Mouse (Mus musculus) hematopoietic stem cell, adult 5-6 weeks (primary cell): ENCODE measurements around the gene Ppie. TPM values are rescaled to one million over a fixed set of nuclear protein-coding genes. Genes with fewer than 3 reads are reported as not detected.

Source experiments
- ATAC-seq, 2 experiments: fragments of 125-278 bp in 1 of 2; replicated peaks in 1 of 2; 2 replicates each; pipeline ENCODE4 v1.8.0; 2016 to 2017; ENCODE audit warnings: inconsistent platforms in 2 of 2, mild to moderate bottlenecking in 2 of 2, moderate number of reproducible peaks in 2 of 2, low read depth in 1 of 2, moderate TSS enrichment in 1 of 2; ENCODE audit not compliant: low FRiP score in 2 of 2, poor library complexity in 2 of 2, severe bottlenecking in 2 of 2, insufficient read depth in 1 of 2, low TSS enrichment in 1 of 2
- total RNA-seq: library from RNA; stranded (forward); fragments of 172-1452, 232-1000 nt; gene quantifications from 2 replicates; pipeline ENCODE4 v1.2.3, GENCODE M21; 2017

The Ppie gene
- total RNA-seq, 1 experiment from 2014 or later = 91.0 TPM

DNA sequence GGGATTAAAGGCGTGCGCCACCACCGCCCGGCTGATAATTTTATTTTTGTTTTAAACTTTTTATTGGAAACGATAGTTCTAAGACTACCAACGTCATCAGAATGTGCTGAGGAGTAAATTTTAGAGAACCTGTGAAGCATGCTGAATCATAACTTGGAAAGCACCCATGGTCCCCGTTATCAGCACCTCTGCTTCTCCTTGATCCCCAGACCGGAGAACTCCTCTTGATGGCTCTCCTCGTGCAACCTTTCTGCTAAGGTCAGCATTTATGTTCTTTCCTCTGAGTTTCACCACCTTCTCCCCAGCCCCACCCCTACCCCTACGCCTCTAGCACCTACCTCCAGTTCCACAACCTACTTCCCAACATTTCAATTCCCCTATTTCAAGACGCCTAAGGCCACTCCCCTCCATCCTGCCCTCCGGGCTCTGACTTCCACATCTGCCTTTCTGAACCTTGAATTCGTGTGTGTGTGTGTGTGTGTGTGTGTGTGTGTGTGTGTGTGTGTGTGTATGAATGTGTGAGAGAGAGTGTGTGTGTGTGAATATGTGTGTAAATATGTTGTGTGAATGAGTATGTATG is 56.3 kb downstream of the Ppie start:
- ATAC-seq = no peak

DNA sequence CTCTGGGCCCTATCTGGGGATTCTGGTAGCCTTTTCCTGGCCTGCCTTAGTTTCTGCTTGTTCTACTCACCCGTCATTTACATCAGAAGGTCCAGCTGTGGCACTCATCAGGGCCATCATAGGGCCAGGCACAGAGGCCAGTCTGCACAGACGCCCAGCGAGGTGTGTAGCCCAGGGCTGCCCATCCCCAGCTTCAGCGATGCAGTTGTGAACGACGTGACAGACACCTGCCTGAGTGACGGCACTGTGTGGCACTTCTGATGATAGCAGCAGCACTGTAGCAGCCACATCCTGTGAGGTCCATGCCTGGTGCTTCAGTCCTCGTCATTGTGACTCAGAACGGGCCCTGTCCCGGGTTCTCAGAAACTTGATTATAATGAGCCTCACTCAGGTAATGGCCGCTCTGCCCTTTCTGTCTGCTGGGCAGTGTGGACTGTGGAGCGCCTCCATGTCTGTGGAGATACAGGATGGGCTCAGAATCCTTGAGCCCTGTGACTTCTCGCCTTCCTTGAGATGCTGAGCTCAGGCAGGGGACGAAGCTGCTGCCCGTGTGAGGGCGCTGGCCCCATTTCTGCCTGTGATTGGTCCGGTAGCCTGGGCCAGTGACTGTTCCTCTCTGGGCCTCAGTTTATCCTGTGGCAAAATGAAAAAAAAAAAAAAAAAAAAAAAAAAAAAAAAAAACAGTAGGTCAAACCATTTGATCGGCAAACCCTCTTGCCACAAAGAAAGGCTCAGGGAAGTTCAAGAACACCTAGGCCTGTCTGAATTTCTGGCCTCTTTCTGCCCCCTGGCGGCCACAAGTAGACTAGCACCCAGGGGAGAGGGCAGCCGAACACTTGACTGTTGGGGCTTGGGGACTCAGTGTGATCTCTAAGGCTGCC is 57.2 kb downstream of the Ppie start:
- peak; percentile 76 to 81; a peak in 3 of 4 replicates for ATAC-seq

GRCm38 (mm10) chr4:123080791-123081190 is 59.0 kb downstream of the Ppie start:
- no peak for ATAC-seq

- no peak for ATAC-seq
These were observed 61.5 kb downstream of the Ppie start for GRCm38 (mm10) chr4:123078231-123078630.

Other genes starting within 250 kb of the Ppie start
- 0.94 TPM in 1 of 2 replicates, not detected in the other for gene Mfsd2a, start 178.8 kb downstream of the Ppie start, total RNA-seq
- gene Mycl, start 144.3 kb downstream of the Ppie start, total RNA-seq = 0.56 TPM in 1 of 2 replicates, not detected in the other
- gene Trit1, start 123.4 kb downstream of the Ppie start, total RNA-seq = 27.7 and 37.0 TPM in 2 replicates
- gene Bmp8b, start 34.8 kb downstream of the Ppie start, total RNA-seq = not detected in 2 replicates
- not detected in 2 replicates for gene Oxct2b, start 23.7 kb downstream of the Ppie start, total RNA-seq
- gene Hpcal4, start 43.3 kb upstream of the Ppie start, total RNA-seq = not detected in 2 replicates
- not detected in 2 replicates for gene Nt5c1a, start 61.6 kb upstream of the Ppie start, total RNA-seq
- gene Heyl, start 93.6 kb upstream of the Ppie start, total RNA-seq = not detected in 2 replicates
- 87.7 and 112 TPM in 2 replicates for gene Pabpc4, start 122.4 kb upstream of the Ppie start, total RNA-seq
- not detected in 2 replicates for gene Oxct2a, start 183.7 kb upstream of the Ppie start, total RNA-seq
- 0.19 TPM in 1 of 2 replicates, not detected in the other for gene Bmp8a, start 203.3 kb upstream of the Ppie start, total RNA-seq